Comparison of ENCODE assay signal across 8 mouse cellular contexts in the genomic region with DNA sequence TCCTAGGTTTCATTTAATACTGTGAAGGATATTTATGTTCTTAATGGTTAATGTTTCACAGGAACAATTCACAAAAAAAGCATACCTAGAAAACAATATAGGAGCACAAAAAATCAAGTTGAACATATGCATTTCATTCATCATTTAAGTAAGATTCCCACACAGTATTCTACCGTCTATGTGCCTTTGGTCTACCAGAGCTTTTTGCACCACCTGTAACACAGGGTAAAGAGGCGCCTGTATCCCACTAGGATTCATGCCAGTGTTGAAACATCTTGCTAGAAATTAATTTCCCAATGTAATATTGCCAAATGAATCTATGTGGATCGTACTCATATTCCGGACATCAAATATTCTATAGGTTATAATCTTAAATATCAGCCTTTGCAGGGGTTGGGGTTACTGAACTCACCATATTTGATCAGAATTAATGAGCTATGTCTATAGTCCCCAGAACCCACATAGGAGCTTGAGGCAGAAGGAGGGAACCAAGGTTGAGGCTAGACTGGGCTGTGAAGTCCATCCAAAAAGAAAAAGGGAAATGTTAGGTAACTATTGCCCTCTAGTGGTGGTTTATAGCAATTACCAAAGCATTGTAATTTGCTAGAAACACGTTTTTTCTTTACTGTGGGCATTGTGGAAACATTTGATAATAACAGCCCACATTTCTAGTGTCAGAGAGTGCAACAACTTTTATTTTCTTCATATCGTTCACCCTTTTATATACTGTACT.
DNase-seq lines count a peak whose midpoint lies in the region; ATAC-seq and TF ChIP-seq lines count a peak whose summit lies in the region.

No protein-coding gene starts in this region.

- H3K27ac ChIP-seq in limb, embryonic 14.5 days (replicated peaks; ENCODE audit: low read depth, low read length) = no peak overlapping the region
- H3K27ac ChIP-seq in limb, embryonic 10.5 days = no peak overlapping the region

- WGBS in limb, embryonic 14.5 days = 52% methylated on average over 6 of the region's 6 CpGs
- 58% methylated on average over 6 of the region's 6 CpGs for WGBS in limb, embryonic 10.5 days

- DNase-seq in limb, embryonic 14.5 days (ENCODE audit: low spot score) = peak; percentile 64
- DNase-seq in limb, embryonic 10.5 days (ENCODE audit: low spot score) = no peak
- DNase-seq in NIH3T3 (ENCODE audit: low read depth) = peak; percentile 50
- peak; percentile 67 for DNase-seq in embryo, embryonic 10 days (ENCODE audit: low spot score)
- no peak for DNase-seq in right cerebral cortex, postnatal 4 days
- DNase-seq in spleen, postnatal 10 days (ENCODE audit: low spot score in 2 of 2) = no peak
- DNase-seq in urinary bladder, adult 18-20 months (ENCODE audit: low spot score in 2 of 2) = no peak

- H3K9ac ChIP-seq in limb, embryonic 14.5 days (ENCODE audit: low read depth, low read length, severe bottlenecking) = no peak overlapping the region

- peak; percentile 30; the same call in 1 of the 2 replicates for ATAC-seq in limb, embryonic 14.5 days (ENCODE audit: low FRiP score, low read depth)
- ATAC-seq in megakaryocyte progenitor cell, adult 5-6 weeks (replicated peaks; ENCODE audit: poor library complexity) = peak; percentile 91

- no peaks in the 10 kb centered on the region for H3K36me3 ChIP-seq in limb, embryonic 14.5 days (ENCODE audit: control insufficient read depth, insufficient read depth, low read length)
- H3K36me3 ChIP-seq in limb, embryonic 10.5 days = no peaks in the 10 kb centered on the region

- no peak overlapping the region for H3K4me3 ChIP-seq in limb, embryonic 14.5 days (replicated peaks; ENCODE audit: low read length)
- no peak overlapping the region for H3K4me3 ChIP-seq in limb, embryonic 10.5 days

- no peaks in the 10 kb centered on the region for H3K27me3 ChIP-seq in limb, embryonic 14.5 days (ENCODE audit: control insufficient read depth, insufficient read depth, low read length)
- no peaks in the 10 kb centered on the region for H3K27me3 ChIP-seq in limb, embryonic 10.5 days (ENCODE audit: low read depth, poor library complexity, severe bottlenecking)

- no peak for TF ChIP-seq POLR2A in limb, embryonic 14.5 days (IDR thresholded peaks at IDR 0.05; ENCODE audit: borderline replicate concordance, extremely low read depth, insufficient read depth, insufficient read length)

- H3K4me1 ChIP-seq in limb, embryonic 14.5 days (ENCODE audit: control insufficient read depth, insufficient read depth, low read length) = no peaks in the 10 kb centered on the region
- no peaks in the 10 kb centered on the region for H3K4me1 ChIP-seq in limb, embryonic 10.5 days

- no peak overlapping the region for H3K4me2 ChIP-seq in limb, embryonic 14.5 days (replicated peaks; ENCODE audit: low read depth, low read length, severe bottlenecking)

- no peaks in the 10 kb centered on the region for H3K9me3 ChIP-seq in limb, embryonic 14.5 days (ENCODE audit: control insufficient read depth, low read length)
- no peaks in the 10 kb centered on the region for H3K9me3 ChIP-seq in limb, embryonic 10.5 days (replicated peaks)

Comparison
In these comparisons a context has a peak if more than half of its experiments do, and no peak if none do; other contexts are left out.
1. DNase-seq: peak in limb, embryonic 14.5 days (single experiment), NIH3T3 (single experiment) and embryo, embryonic 10 days (single experiment); none in limb, embryonic 10.5 days (single experiment), right cerebral cortex, postnatal 4 days (single experiment), spleen, postnatal 10 days (0 of 2) and urinary bladder, adult 18-20 months (0 of 2).